Mouse (Mus musculus): ENCODE data around the gene Mrpl10. TPM values are rescaled to one million over a fixed set of nuclear protein-coding genes. Genes with fewer than 3 reads are reported as not detected.
A peak's percentile ranks its signal among the peaks of the same experiment; 100 is the strongest.

The Mrpl10 gene
- polyA plus RNA-seq, 1 experiment from 2014 or later: 98.5 TPM

DNA sequence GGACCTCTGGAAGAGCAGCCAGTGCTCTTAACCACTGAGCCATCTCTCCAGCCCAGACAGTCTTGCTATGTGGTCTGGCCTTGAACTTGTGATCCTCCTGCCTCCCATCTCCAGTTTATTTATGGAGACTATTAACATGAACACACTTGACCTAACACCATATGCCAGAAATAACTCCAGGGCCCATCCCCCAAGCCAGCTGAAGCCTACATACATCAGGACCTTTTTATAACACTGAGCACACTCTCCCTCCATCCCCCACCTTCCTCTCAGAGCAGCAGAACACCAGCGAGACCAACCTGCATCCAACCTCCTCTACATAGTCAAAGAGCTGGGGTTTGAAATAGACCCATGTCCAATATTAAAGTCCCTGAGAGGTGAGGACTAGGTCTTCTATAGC, 29.8 kb downstream of the Mrpl10 start:
- Histone ChIP-seq H3K9me3 (ENCODE audit: control insufficient read depth, low read length) (no peaks in the 10 kb centered on the region), H3K4me2 (ENCODE audit: low read length) (no peak overlapping the region), H3K4me1 (replicated peaks; ENCODE audit: control insufficient read depth, insufficient read depth, low read length) (no peaks in the 10 kb centered on the region), H3K9ac (ENCODE audit: low read length) (no peak overlapping the region), H3K4me3 (ENCODE audit: low read depth, low read length) (no peak overlapping the region), H3K27me3 (replicated peaks; ENCODE audit: control insufficient read depth, insufficient read depth, low read length) (no peaks in the 10 kb centered on the region), H3K27ac (ENCODE audit: low read depth) (no peak overlapping the region), H3K36me3 (ENCODE audit: control insufficient read depth, insufficient read depth, low read length) (peaks cover 14% of the 10 kb centered on the region; the same call in 1 of the 2 replicates)
- 43% methylated on average over 1 of the region's 1 CpGs for WGBS
- no peak for DNase-seq (ENCODE audit: low spot score)
- ATAC-seq (replicated peaks; ENCODE audit: low FRiP score, low TSS enrichment, low read depth): no peak

DNA sequence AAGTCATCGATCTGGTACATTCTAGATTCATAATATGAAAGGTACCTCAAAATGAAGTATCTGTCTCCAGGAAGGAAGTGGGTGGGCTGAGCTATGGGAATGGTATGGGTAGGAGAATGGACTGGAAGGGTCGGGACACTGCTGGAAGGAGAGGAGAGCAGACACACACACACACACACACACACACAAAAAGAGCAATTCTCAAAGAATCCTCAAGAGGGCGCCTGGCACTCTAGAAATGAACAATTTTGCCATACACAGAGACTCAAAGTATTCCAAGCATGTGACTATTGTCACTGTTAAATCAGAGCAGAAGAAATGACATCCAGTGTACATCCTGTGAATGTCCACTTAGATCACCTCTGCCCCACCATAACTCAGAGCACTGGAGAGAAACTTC, 31.2 kb downstream of the Mrpl10 start:
- Histone ChIP-seq H3K4me3 (ENCODE audit: low read depth, low read length) (no peak overlapping the region), H3K4me1 (replicated peaks; ENCODE audit: control insufficient read depth, insufficient read depth, low read length) (no peaks in the 10 kb centered on the region), H3K9ac (ENCODE audit: low read length) (no peak overlapping the region), H3K36me3 (ENCODE audit: control insufficient read depth, insufficient read depth, low read length) (peaks cover 6% of the 10 kb centered on the region; the same call in 1 of the 2 replicates), H3K9me3 (ENCODE audit: control insufficient read depth, low read length) (no peaks in the 10 kb centered on the region), H3K27ac (ENCODE audit: low read depth) (no peak overlapping the region), H3K4me2 (ENCODE audit: low read length) (no peak overlapping the region), H3K27me3 (replicated peaks; ENCODE audit: control insufficient read depth, insufficient read depth, low read length) (no peaks in the 10 kb centered on the region)
- 0 out of 2 replicates have a peak, but pooled peaks have one; percentile 34 for ATAC-seq (replicated peaks; ENCODE audit: low FRiP score, low TSS enrichment, low read depth)
- 27% methylated on average over 3 of the region's 3 CpGs for WGBS
- DNase-seq (ENCODE audit: low spot score): peak; percentile 79

DNA sequence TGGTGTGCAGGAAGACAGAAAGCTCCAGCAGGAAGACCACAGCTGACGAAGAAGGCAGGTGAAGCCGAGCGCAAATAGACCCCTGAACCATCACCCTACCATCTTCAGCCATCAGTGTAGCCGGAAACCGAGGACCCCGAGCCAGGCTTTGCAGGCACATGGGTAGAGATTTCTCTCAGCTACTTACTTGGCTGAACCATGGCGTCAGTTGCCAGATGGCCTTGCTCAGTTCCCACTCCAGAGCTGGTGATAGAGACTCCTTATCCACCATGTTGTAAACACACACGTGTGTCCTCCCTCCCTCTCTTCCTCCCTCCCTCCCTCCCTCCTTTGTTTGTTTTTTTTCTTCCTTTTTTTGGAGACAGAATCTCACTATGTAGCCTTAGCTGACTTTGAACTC, 32.9 kb downstream of the Mrpl10 start:
- 71% methylated on average over 8 of the region's 8 CpGs for WGBS
- H3K9ac ChIP-seq (ENCODE audit: low read length): no peak overlapping the region
- H3K4me1 ChIP-seq (replicated peaks; ENCODE audit: control insufficient read depth, insufficient read depth, low read length): no peaks in the 10 kb centered on the region
- ATAC-seq (replicated peaks; ENCODE audit: low FRiP score, low TSS enrichment, low read depth) (no peak), DNase-seq (ENCODE audit: low spot score) (no peak)
- H3K4me3 ChIP-seq (ENCODE audit: low read depth, low read length): no peak overlapping the region
- H3K27ac ChIP-seq (ENCODE audit: low read depth): no peak overlapping the region
- H3K4me2 ChIP-seq (ENCODE audit: low read length): no peak overlapping the region
- no peaks in the 10 kb centered on the region for H3K27me3 ChIP-seq (replicated peaks; ENCODE audit: control insufficient read depth, insufficient read depth, low read length)
- H3K9me3 ChIP-seq (ENCODE audit: control insufficient read depth, low read length): no peaks in the 10 kb centered on the region
- no peaks in the 10 kb centered on the region for H3K36me3 ChIP-seq (ENCODE audit: control insufficient read depth, insufficient read depth, low read length)

DNA sequence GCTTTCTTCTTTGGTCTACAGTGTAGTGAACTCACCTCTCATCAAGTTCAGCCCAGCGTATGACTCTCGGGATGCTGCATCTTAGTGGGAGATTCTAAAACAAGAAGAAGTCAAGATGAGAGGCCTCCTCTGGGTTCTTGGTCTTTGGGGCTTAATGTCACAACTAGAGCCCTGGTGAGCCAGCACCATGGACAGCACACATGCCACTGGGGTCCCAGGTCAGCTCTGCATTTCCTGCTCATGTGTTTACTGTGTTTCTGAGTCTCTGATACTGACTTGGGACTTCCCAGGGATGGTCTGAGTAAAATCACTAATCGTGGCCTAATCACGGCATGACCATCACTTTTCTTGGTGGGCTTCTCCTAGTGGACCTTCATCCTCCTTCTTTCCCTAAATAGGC, 37.4 kb downstream of the Mrpl10 start:
- Histone ChIP-seq H3K4me1 (replicated peaks; ENCODE audit: control insufficient read depth, insufficient read depth, low read length) (peaks cover 5% of the 10 kb centered on the region; the same call in 1 of the 2 replicates), H3K36me3 (ENCODE audit: control insufficient read depth, insufficient read depth, low read length) (no peaks in the 10 kb centered on the region), H3K9ac (ENCODE audit: low read length) (no peak overlapping the region), H3K27me3 (replicated peaks; ENCODE audit: control insufficient read depth, insufficient read depth, low read length) (no peaks in the 10 kb centered on the region), H3K4me3 (ENCODE audit: low read depth, low read length) (no peak overlapping the region), H3K4me2 (ENCODE audit: low read length) (no peak overlapping the region), H3K9me3 (ENCODE audit: control insufficient read depth, low read length) (no peaks in the 10 kb centered on the region), H3K27ac (ENCODE audit: low read depth) (no peak overlapping the region)
- 52% methylated on average over 4 of the region's 4 CpGs for WGBS
- DNase-seq (ENCODE audit: low spot score) (peak; percentile 74), ATAC-seq (replicated peaks; ENCODE audit: low FRiP score, low TSS enrichment, low read depth) (no peak)

DNA sequence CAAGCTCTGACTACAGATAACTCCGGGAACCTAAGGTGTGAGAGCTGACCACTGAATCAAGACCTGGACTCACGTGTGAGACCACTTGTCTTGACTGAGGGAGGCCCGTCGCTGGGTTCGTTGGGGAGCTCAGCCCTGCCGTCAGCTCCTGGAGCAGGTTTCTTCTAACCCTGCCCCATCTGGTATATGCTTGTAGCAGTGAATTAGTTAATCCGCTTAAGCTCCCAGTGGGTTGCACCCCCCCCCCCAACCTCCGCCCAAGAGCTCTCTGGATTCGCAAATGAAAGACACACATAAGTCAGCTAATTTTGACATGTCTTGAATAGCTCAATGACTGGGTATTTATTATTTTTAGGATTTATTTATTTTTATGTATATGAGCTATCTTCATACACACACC, 38.9 kb downstream of the Mrpl10 start:
- no peaks in the 10 kb centered on the region for H3K36me3 ChIP-seq (ENCODE audit: control insufficient read depth, insufficient read depth, low read length)
- DNase-seq (ENCODE audit: low spot score) (no peak), ATAC-seq (replicated peaks; ENCODE audit: low FRiP score, low TSS enrichment, low read depth) (no peak)
- H3K27me3 ChIP-seq (replicated peaks; ENCODE audit: control insufficient read depth, insufficient read depth, low read length): no peaks in the 10 kb centered on the region
- H3K4me1 ChIP-seq (replicated peaks; ENCODE audit: control insufficient read depth, insufficient read depth, low read length): peaks cover 6% of the 10 kb centered on the region; the same call in 1 of the 2 replicates
- no peak overlapping the region for H3K4me3 ChIP-seq (ENCODE audit: low read depth, low read length)
- WGBS: 40% methylated on average over 9 of the region's 9 CpGs
- H3K9ac ChIP-seq (ENCODE audit: low read length): no peak overlapping the region
- H3K9me3 ChIP-seq (ENCODE audit: control insufficient read depth, low read length): no peaks in the 10 kb centered on the region
- H3K27ac ChIP-seq (ENCODE audit: low read depth): no peak overlapping the region
- no peak overlapping the region for H3K4me2 ChIP-seq (ENCODE audit: low read length)

DNA sequence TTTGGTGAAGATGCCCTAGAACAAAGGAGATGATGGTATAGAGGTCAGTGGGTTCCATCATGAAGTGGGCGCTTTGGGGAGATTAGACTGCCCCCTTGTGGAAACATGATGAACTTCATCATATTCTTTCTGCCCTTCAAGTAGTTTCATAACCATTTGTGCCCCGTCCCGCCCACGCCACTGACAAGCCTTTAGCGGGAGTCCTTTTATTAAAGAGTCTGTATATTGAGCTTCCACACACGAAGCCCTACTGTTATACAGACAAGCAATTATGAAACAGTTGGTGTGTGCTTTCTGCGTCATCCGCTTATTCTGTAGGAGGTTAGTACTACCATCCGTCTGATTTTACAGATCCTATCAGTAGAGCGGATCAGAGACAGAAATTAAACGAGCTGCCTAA, 41.6 kb downstream of the Mrpl10 start:
- H3K36me3 ChIP-seq (ENCODE audit: control insufficient read depth, insufficient read depth, low read length): no peaks in the 10 kb centered on the region
- H3K27ac ChIP-seq (ENCODE audit: low read depth): no peak overlapping the region
- H3K4me1 ChIP-seq (replicated peaks; ENCODE audit: control insufficient read depth, insufficient read depth, low read length): peaks cover 6% of the 10 kb centered on the region; the same call in 1 of the 2 replicates
- no peak overlapping the region for H3K4me2 ChIP-seq (ENCODE audit: low read length)
- DNase-seq (ENCODE audit: low spot score) (peak; percentile 57), ATAC-seq (replicated peaks; ENCODE audit: low FRiP score, low TSS enrichment, low read depth) (no peak)
- no peaks in the 10 kb centered on the region for H3K27me3 ChIP-seq (replicated peaks; ENCODE audit: control insufficient read depth, insufficient read depth, low read length)
- WGBS: 43% methylated on average over 11 of the region's 11 CpGs
- no peak overlapping the region for H3K4me3 ChIP-seq (ENCODE audit: low read depth, low read length)
- H3K9me3 ChIP-seq (ENCODE audit: control insufficient read depth, low read length): no peaks in the 10 kb centered on the region
- H3K9ac ChIP-seq (ENCODE audit: low read length): no peak overlapping the region

DNA sequence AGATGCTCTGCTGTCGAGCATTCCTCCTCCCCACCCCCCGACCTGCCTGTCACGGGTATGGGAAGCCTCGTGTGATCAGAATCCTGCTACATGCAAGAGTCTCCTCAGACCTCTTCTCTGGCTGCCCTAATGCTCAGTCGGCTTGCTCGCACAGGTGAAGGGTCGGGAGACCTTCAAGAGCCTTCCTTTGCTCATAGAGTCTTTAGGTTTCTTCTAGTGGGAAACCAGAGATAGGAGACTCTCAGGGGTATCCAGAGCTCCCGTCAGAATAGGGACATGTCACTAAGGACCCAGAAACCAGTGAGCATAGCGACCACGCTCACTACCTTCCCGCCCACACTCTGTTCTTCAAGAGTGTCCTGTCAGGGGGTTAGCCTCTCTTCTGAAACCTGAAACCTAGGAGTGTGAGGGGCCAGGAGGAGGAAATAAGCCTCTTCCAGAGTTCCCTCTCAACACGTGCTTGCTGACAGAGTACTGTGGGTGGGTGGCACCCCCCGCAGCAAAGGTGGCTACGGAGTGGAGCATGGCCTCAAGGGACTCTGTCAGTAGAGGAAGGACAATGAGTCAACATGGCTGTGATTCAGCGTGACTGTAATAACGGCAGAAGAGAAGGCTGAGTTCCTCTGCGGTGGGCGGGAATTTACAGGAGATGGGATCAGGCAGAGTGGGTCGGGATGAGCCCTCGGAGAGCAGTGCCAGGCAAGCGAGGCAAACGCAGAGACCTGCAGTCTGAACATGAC, 42.2 kb downstream of the Mrpl10 start:
- WGBS: 20% methylated on average over 22 of the region's 22 CpGs

DNA sequence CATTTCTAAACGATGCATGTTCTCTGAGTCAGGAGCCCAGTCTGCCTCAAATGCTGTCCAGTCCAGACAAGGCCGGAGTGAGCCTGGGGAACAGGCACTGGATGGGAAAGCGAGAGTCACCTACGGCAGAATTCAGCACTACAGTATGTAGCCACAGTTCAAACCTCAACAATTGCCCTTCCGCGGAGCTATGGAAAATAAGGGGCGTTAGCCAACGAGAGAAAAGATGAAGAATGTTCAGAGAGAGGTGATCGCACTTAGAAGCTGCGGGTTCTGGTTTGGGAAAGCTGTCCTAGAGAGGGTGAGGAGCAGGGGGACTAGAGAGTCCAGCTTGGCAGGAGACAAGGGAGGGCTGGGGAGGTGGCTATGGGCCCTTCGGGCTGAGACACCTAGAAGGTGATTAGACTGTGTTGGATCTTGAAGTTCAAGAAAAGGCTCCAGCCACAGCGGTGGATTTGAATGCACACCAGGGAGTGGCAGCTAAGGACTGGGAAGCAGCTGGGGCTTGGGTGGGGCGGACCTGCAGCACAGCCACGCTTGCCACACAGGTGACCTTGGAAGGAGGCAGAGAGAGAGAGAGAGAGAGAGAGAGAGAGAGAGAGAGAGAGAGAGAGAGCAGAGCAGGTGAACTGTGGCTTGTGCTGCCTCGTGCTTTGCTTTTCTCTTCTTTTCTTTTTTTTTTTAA, 43.6 kb downstream of the Mrpl10 start:
- H3K9ac ChIP-seq (ENCODE audit: low read length): no peak overlapping the region
- H3K4me1 ChIP-seq (replicated peaks; ENCODE audit: control insufficient read depth, insufficient read depth, low read length): peaks cover 6% of the 10 kb centered on the region; the same call in 1 of the 2 replicates
- no peak overlapping the region for H3K4me3 ChIP-seq (ENCODE audit: low read depth, low read length)
- H3K9me3 ChIP-seq (ENCODE audit: control insufficient read depth, low read length): 0 out of 2 replicates have a peak, but pooled peaks cover 4% of the 10 kb centered on the region
- H3K4me2 ChIP-seq (ENCODE audit: low read length): no peak overlapping the region
- ATAC-seq (replicated peaks; ENCODE audit: low FRiP score, low TSS enrichment, low read depth) (no peak), DNase-seq (ENCODE audit: low spot score) (no peak)
- WGBS: 86% methylated on average over 15 of the region's 15 CpGs
- no peak overlapping the region for H3K27ac ChIP-seq (ENCODE audit: low read depth)
- H3K27me3 ChIP-seq (replicated peaks; ENCODE audit: control insufficient read depth, insufficient read depth, low read length): no peaks in the 10 kb centered on the region
- no peaks in the 10 kb centered on the region for H3K36me3 ChIP-seq (ENCODE audit: control insufficient read depth, insufficient read depth, low read length)

More for the DNA sequence above, 42.2 kb downstream of the Mrpl10 start:
- no peak overlapping the region for H3K4me3 ChIP-seq (ENCODE audit: low read depth, low read length)
- H3K27me3 ChIP-seq (replicated peaks; ENCODE audit: control insufficient read depth, insufficient read depth, low read length): no peaks in the 10 kb centered on the region
- DNase-seq (ENCODE audit: low spot score): peak; percentile 58
- no peak for ATAC-seq (replicated peaks; ENCODE audit: low FRiP score, low TSS enrichment, low read depth)
- peak overlapping the region; percentile 31 for H3K4me2 ChIP-seq (ENCODE audit: low read length)
- H3K36me3 ChIP-seq (ENCODE audit: control insufficient read depth, insufficient read depth, low read length): no peaks in the 10 kb centered on the region
- no peaks in the 10 kb centered on the region for H3K9me3 ChIP-seq (ENCODE audit: control insufficient read depth, low read length)
- no peak overlapping the region for H3K9ac ChIP-seq (ENCODE audit: low read length)
- no peak overlapping the region for H3K27ac ChIP-seq (ENCODE audit: low read depth)
- H3K4me1 ChIP-seq (replicated peaks; ENCODE audit: control insufficient read depth, insufficient read depth, low read length): peaks cover 6% of the 10 kb centered on the region; the same call in 1 of the 2 replicates
